1 mouse cellular context compared by ENCODE assay signal in genomic region chr3:95707497-95707896, GRCm38 (mm10).
TF ChIP-seq lines count a peak whose summit lies in the region.

No protein-coding gene starts in this region.

TF ChIP-seq in MEL, 35 proteins besides CTCF, POLR2A, EP300 and RAD21 (continued from another document):
- no peak for TF ChIP-seq MAZ (IDR thresholded peaks at IDR 0.05; ENCODE audit: low read depth, low read length)
TF ChIP-seq in MEL: peak in this region for 0.
